Mouse (Mus musculus) ES-Bruce4 (cell line): ENCODE results near the gene Dusp2.

Experiments used
- CTCF ChIP-seq: IDR thresholded peaks from one replicate; pipeline ENCODE4 v1.8.1; 2011; ENCODE audit warnings: low read depth, low read length
- POLR2A ChIP-seq: IDR thresholded peaks from one replicate; pipeline ENCODE4 v1.8.1; 2011; ENCODE audit warnings: low read length; ENCODE audit not compliant: insufficient read depth

- TF ChIP-seq CTCF (no peak), POLR2A (no peak)
Observed at GRCm38 (mm10) chr2:127338012-127338411, 2.1 kb downstream of the Dusp2 start.
